Mouse (Mus musculus) skeletal muscle tissue, adult 2 months (tissue): ENCODE measurements around the gene Dcx.

Experiments
- DNase-seq: peaks from one replicate; pipeline ENCODE4 v3.0.0-alpha.2; 2012; ENCODE audit warnings: low read depth, low spot score

Gene Dcx

DNA sequence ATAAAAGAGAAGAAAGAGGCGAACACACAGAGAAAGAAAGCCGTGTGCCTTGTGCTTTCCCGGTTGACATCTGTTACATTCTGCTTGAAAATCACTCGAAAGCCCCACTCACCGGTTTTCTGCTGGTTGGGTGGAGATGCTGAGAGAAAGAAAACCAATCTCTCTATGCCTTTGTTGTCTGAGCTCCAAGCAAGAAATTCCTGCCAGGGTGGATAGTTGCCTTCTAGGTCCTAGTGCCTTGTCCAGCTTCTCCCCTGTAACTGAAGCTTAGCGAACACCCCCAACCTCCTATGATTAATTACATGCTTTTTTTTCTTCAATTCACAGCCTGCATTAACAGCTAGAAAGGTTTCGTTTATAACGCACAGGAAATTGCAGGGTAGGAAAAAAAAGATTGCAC, at the start of gene Dcx:
Dcx (minus strand) TSS at position 354 of the 400 bp plus-strand sequence.
- no peak for DNase-seq

DNA sequence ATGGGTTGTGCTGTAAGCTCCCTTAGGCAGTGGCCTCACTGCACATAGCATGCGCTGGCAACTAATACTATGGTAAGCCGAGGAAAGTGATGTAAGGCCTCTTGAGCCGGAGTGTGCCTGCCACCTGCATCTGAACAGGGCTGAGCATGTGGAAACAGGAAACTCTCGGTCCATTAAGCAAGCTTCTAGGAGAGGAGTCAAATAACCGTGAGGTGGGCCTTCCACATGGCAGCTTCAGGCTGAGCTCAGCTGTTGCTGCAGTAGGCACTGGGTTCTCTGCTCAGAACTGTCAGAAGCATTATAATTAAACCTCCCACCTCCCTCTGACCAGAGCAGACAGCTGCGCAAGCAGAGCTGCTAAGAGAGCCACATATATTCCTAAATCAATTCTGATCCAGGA, 33.1 kb upstream of the Dcx start:
- DNase-seq = no peak

DNA sequence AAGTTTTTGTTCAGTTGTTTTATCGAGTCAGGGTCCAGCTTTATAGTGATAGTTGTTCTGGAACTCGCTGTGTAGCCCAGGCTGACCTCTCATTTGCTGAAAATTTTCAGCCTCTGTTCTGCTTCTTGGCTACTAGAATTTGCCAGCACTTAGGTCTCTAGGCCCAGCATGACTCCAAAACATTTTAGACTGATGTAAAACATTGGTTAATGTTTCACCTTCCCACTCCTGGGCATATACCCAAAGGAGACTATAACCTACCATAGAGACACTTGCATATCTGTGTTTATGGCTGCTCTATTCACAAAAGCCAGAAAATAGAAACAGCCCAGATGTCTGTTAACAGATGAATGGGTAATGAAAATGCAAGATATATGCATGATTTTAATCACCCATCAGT, 560 bp upstream of the Dcx start:
- no peak for DNase-seq

DNA sequence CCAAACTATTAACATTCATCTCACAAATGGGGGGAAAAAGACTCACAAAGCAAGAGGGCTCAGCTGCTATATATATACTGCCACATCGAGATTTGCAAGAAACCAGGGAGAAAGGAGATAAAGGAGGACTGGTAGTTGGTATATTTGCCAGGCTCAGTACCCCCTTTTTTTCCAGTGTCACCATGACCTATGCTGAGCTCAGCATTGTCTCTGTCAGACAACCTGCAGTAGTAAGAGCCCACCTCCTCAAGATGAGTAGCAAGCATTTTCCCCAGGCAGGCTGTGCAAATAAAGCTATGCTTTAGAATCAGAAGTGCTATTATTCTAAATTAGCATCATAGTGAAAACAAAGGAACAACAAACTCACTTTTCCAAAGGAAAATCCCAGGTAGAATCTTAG, 581 bp downstream of the Dcx start:
- no peak for DNase-seq

DNA sequence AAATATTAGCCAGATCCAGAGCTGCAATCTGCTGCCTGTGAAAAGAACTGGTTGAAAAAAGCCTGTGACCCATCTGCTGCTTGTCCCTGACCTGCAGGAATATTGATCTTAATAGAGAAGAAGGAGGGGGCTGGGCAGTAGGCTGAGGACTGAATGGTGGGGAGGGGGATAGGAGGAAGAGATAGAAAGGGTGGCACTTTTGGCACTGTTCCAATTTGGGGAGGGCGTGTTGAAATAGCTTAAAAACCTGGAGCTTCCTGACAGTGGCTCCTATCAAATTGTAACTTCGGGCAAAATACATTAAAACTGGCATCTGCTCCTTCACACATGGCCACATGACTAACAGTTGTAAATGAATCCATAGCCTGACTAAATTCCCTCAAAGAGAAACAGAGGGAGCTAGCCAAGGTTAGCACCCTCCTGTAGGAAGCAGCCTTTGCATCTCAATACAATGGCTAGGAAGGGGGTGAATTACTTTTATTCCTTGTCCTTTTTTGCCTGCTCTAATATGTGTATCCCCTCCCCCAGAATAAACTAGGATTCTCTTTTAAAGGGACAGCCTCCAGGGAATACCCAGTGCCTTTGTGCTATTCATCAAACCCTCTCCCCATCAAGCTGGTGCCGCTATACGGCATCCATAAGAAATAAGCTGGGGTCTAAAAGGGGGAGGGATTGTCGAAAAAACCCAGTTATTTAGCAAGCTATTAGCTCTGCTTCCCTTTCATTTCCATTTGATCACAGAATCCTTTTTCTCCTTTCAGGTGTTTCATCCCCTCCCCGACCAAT, 1.5 kb downstream of the Dcx start:
- DNase-seq = no peak

DNA sequence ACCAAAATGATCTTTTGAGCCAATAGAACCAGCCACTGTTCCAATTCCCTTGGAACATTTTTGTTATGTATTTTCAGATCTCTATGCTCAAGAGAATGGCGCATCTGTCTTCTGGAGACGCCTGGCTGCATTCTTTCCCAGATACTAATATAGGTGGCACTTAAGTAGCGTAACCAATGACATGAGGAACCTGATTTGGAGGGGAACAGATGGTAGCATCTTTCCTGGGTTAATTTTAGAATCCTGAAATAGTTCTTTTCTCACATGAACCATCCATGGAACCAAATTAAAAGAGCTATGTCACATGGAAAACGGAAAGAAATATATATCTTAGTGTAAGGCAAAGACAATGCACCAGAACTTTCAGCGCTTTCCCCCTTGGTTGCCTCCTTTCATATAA, 11.0 kb downstream of the Dcx start:
- DNase-seq = no peak

DNA sequence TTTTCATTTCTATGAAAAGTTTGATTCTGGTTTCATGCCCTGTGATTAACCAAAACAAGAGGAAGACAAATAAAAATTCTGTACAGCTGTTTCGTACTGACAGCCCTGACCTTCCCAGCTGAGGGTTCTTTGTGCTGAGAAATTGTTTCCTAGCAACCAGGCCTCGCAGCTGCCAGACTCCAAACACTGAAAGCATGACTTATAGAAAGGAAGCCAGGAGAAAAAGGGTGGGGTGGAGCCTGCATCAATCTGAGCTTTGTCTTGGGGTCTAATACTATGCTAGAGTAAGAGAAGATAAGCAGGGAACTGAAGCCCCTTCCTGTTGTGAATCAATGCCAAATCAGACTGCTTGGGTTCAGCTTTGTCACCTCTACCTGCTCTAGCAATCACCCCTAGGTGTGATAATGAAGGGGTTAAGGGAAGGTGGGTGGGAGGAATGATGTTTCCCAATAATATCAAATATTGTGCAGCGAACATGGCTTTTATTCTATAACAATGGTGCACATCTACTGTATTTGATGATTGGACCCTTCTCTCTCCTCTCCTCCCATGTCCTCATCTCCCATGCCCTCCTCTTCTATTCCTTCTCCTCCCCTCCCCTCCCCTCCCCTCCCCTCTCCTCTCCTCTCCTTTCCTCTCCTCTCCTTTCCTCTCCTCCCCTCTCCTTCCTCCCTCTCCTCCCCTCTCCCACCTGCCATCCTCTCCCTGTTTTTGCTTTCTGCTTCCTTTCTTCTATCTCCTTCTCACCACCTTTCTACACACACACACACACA, 26.2 kb downstream of the Dcx start:
- no peak for DNase-seq

DNA sequence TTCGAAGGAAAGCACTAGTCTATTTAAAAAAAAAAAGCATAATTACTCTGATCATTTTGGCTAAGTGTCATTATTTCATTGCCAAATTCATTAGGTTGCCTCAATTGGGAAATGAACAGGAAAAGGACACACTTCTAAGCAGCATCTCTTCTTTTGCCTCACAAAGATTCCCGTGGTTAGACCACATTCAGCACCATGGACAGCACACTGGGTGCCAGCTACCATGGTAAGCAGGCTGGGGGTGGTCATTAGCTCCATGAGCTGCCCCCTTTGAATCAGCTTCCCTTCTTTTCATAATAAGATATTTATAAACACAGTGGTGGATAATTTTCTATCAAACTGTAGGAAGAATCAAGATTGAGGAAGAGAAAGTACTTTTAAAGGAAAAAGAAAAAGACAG, 28.4 kb downstream of the Dcx start:
- no peak for DNase-seq

DNA sequence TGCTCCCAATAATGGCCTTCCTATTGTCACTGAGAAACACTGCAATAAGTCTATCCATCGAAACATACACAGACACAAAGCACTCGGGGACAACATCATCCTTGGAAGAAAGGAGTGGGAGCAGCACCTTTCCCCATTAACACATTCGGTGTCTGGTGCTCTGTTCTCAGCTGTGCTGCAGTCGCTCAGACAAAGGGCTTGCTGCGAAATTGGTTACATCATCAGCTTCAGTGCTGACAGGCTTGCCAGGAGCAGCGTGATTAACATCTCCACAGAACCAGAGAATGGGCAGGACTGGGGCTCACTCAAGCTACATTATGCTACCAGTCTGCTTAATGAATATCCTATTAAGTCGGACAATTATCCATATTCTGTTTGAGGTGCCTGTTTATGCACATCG, 30.8 kb downstream of the Dcx start:
- DNase-seq = no peak

DNA sequence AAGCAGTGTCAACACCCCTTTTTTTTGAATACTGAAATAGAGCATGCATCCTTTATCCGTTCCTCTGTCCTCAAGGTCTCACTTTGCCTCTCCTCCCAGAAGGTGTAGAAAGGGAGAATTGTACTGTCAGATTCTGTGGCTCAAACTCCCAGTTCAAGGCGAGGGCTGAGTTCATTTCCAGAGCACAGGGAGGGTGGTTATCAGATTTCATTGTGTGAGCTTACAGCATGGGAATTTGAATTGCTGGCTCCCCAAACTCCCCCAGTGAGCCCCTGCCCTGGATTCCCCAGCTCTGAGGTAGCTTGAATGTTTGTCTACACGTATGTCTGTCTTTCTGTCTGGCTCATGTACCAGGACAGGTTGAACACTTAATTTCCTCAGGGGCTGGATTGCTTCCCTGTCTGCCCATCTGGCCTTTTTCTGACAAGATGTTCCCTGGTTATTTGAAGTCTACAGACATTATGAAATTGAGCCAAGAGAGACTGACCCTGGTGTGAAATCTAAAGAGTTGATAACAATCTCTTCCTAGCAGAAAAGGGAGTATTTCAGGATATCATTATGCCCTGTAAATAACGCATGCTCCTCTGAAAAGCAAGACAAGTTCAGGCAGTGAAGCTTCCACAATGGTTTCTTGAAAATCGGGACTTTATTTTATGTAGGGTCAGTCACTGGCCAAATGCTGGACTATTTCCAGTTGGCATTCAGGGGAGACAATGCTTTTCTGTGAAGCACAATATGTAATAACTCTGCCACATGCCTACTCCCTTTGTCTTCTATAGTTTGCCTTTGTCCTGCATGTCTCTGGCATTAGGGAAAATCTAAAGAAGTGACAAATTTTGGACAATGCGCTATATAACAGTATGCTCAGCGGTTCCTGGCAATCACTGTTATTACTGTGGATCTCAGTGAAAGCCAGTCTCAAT, 35.5 kb downstream of the Dcx start:
- no peak for DNase-seq

DNA sequence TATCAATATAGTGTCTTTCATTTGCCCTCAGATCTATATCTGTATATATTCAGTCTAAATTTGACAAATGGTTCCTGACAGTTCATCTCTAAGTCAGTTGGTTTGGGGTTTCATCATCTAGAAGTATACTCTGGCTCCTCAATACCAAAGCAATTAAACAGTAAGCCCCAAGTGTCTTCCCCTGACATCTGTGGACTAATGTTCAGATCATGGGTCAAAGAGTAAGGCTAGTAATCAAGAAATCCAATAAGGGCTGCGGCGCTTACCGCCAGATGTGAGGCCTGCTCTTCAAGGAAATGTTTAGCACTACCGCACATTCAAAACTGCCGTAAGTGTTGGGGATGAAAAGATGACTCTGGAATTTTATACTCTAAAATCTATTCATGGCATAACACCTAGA, 36.2 kb downstream of the Dcx start:
- no peak for DNase-seq

DNA sequence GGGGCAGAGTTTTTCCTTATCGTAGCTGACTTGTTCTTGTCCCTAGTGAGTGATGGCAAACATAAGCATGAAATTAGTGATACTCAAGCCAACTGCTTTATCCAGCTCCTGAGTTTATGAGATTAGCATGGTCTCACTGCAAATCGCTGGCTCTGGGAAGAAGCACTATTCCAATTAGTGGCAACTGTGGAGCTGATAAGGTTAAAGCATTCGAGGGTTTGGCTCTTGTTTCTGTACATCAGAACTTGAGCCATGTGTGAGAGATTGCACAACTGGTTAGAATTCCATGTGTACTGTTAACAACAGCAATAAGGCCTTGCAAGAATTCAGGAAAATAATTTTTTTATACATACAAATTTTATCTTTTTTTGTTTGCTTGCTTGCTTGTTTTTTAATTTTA, 39.9 kb downstream of the Dcx start:
- no peak for DNase-seq

DNA sequence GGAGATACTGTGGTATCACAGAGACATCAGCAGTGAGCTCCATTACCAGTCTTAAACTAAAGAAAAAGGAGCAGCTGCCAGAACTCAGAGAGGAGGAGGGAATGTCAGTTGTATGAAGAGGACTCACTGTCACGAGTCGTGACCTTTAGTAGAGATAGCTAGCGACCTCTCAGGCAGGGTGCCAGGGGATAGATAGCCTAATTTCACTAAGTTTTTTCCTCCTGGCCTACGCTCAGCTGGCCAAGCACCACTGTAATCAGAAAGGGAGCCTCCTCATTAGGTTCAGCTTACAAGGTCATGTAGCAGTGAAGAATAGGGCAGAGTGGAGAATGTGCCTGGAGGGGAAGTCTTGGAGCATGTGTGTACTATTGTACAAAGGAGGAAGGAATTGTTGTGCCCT, 47.3 kb downstream of the Dcx start:
- no peak for DNase-seq

DNA sequence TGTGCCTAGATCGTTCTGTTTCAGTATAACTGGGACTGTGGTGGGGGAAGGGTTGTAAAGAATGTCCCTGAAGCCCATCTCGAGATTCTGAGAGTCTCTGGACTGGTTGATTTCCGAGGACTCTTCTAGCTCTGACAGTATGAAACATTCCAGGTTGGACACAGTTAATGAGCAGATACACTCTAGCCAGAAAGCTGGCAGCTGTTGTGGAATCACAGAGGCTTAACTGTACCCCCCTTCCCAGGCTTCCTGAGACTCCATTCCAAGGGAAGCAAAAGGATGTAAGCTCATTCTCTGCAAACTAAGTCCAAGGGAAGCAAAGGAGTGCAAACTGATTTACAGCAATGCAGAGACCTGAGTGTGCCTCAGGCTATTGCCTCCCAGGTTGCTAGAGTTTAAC, 48.2 kb downstream of the Dcx start:
- DNase-seq = no peak

DNA sequence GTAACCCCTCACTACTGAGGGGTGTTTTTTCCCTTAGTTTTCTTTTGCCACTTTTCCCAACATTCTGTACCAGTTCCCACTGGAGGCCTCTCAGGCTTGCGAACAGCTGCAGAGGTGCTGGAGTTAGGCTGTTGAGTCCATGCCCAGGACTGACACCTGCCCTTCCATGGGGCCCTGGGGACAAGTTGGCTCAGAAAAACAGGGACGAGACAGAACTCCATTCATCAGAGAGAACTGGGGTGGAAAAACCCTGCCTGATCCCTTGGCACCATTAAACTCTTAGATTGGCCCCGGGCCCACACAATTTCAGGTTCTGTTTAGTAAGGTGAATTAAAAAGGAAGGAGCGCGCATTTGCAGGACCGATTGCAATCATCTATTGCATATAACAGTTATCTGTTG, 48.8 kb downstream of the Dcx start:
- DNase-seq = no peak

DNA sequence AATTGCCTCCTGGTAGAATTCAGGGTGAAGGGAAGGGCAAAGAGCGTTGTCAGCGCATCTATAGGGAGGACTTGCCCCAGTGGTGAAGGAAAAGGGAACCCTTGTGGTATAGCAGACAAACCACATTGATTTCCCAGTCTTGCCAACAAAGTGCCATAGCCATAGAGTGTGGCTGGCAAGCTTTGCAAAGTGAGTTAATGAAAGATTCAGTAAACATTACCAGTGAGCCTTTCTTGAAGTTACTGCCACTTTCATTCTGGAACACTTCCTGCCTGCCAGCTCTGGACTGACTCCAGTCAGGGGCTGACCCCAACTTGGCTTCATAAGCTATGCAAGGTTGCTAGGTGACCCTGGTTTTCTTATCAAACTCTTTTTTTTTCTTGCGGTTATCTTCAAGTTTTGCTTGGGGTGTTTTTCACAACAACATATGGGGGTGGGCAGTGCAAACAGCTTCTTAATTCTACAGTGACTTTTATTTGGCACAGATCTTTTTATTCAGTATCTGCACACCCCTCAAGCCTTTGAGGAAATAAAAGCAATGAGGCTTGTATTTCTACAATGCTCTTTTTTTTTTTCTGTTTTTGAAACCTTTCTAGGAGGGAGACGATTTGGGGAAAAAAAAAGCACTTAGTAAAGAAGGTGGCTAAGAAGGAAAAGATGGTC, 51.2 kb downstream of the Dcx start:
- no peak for DNase-seq

DNA sequence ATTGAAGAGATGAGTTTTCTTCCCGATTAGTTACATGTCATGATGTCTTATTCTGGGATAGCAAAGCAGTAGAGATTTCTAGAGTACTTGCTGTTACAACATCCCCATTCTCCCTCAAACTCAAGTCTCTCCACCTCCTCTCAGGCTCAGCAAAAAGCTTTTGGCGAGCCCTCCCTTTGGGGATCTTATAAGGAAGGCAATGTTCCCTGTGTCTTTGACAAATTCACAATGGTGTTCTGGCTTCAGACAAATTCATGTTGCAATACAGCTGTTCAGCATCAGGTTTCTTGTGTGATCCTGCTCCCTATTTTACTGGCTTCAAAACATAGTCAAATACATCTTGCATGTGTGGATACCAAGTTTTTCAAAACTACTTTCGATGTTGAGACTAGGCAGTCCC, 53.5 kb downstream of the Dcx start:
- DNase-seq = peak; percentile 43

DNA sequence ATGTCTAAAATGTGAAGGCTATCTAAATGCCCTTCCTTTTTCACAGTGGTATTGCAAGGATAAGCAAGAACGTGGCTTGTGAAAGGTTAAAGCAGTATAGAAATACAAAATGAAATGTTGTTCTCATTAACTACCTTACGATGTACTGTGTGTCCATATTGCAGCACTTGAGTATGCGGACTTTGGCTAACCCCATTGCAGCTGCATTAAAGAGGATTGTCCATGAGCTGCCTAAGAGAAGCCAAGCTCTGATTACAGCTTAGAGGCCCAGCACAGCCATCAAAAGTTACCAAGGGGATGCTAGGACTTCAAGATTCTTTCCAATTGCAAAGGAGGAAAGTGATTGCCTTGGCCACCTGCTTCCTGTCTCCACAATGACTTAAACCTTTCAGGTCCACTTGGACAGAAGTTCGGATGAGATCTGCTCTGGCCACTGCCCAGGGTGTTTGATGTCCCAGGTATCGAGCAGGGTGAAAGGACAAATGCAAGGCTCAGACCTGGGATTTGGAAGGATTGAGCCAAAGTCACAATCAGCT, 65.9 kb downstream of the Dcx start:
- DNase-seq = no peak

DNA sequence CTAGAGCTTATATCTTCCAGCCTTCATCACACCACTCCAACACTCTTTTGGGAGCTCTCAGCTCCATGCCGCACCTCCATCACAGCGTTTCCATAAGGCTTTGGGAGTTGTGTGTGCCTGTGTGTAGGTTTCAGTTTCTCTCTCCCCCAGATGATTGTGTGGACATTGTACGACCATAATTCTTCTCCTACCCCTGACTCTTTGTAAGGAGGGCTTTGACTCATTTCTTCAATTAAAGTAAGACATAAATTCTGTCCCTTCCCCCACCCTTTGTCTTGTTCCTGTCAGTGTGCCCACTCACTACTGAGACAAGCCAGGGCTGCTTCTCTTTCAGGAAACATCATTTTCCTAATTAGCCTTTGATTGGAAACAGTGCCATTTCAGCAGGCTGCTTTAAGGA, 81.8 kb downstream of the Dcx start:
- no peak for DNase-seq

DNA sequence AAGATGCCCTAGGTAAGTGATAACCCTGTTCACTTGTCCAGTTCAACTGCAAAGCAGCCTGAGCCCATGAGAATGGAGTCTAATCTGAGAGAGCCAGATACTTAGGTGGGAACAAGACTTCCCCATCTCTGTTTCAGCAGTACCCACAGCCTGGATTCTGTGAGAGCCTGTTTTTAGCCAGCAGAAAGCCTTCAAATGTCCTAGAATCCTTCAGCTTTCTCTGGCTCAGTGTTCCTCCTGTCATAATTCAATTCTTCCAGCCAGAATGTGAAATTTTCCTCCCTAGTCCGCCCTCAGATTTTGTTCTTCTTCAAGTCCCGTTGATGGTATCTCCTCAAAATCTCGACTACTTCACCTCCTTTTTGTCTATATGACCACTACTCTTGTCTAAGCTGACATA, 83.1 kb downstream of the Dcx start:
- DNase-seq = no peak

DNA sequence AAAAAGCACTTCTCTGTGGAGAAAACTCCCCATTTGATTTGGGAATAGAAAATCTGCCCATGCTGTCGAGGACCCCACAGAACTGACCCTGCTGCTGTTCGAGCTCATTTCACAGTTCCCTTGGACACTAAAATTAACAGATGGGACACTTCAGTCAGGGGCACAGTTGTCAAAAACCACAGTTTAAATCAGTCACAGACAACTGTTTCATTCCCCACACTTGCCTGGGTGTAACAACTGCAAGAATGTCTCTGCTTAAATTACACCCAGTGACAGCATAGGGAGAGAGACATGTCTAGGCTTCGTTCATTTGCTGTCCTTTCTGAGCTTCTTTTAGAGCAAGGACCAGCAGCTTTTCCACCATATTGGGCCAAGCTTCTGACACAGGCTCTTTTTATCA, 86.5 kb downstream of the Dcx start:
- DNase-seq = no peak
